Mouse (Mus musculus) lung, adult 2 months (tissue): ENCODE data around the gene Saa4.

Source experiments
- CTCF ChIP-seq: fragments of 200-500 bp; IDR thresholded peaks from 2 replicates; pipeline ENCODE4 v1.5.1; 2011; ENCODE audit warnings: mild to moderate bottlenecking, low read length, control low read depth; ENCODE audit not compliant: insufficient read depth
- POLR2A ChIP-seq: fragments of 200-500 bp; IDR thresholded peaks from 2 replicates; pipeline ENCODE4 v1.6.1; 2011; ENCODE audit warnings: low read depth, mild to moderate bottlenecking, control low read depth, low read length, borderline replicate concordance; ENCODE audit errors: extremely low read depth

DNA sequence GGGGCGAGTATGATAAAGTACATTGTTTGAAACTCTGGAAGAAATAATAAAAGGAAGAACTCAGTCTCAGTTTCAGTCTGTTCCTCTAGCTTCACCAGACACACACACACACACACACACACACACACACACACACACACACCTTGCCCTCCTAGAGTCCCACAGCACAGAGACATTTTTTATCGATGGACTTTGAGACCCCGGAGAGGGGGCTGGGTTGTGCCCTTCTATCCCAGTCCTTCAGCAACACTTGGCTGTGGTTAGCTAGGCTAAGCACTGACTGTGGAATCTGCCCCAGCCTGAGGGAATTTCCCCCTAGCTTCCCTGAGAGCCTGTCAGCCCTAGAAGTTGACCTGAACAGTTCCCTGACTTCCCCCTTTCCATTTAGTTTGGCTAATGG lies 8.6 kb downstream of the Saa4 start:
- TF ChIP-seq CTCF, result no peak
- TF ChIP-seq POLR2A, result no peak
